Mouse (Mus musculus): ENCODE data around the gene Cpa5.

GRCm38 (mm10) chr6:30654932-30655331, 44.1 kb downstream of the Cpa5 start:
- TF ChIP-seq CTCF (IDR thresholded peaks at IDR 0.05; ENCODE audit: insufficient read depth, low read depth, low read length) (no peak), POLR2A (IDR thresholded peaks at IDR 0.05; ENCODE audit: insufficient read depth, low read depth, low read length) (no peak)

Measured in olfactory bulb, adult 2 months (tissue).